Mouse (Mus musculus): ENCODE results near the gene Gpbar1.
"Not testable (repeated sequence)": the region's sequence is repeated elsewhere in the genome, so short reads cannot be mapped to it uniquely, and the experiment has no call there.

Gpbar1 gene

DNA sequence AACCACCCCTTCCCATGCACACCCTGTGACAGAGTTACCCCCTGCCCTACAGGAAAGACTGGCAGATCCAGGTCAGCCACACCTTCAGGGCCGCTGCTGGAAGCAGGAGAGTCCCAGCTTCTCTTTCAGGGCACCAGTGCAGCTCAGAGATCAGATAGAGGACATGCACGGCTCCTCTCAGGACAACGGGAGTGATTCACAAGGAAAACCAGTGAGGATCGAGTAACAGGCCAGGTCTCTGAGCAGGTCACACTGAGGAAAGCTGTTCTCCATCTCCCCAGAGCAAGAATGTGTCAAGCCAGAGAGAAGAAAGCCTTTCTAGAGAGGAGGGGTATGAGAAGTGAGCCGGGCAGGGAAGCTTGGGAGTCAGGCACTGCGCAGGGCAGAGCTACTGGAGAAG, 18.1 kb downstream of the Gpbar1 start:
- peak in 1 of 2 experiments; percentile 41 for DNase-seq

DNA sequence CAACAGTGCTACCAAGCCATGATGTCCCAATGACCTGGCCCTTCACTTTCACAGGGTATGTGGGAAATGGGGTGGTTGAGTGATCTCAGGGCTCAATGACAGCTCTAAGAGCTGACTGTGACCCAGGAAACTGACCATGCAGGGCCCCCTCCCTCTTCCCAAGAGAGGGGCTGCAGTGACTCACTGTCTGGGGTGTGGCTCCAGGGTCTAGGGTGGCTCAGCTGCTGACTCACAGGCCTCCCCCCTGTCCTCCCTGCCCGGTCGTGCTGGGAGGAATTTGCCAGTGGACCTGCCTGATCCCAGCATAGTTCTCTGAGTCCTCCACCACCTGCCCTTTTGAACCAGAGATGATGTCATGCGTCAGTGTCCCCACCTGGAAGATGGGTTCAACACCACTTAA, 18.9 kb downstream of the Gpbar1 start:
- DNase-seq: peak in 1 of 2 experiments; percentile 10

GRCm38 (mm10) chr1:74298157-74298750, 19.9 kb downstream of the Gpbar1 start:
- DNase-seq: no peak

DNA sequence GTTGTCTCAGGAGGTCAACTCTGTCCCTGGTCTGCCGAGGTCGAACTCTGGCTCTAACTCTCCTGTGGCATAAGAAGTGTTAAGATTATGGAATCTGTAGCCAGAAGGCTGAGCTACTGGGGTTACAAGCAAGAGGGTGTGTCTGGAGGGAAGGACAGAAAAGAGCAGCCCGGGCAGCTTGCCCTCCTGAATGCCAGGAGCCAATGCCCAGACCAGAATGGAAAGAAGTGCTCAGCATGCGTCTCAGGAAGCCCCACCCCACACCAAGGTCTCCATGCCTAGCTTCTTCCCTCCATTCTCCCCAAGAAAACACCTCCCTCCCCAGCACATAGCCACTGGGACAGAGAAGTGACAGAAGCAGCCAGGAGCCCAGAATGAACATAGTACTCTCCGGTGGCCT, 20.6 kb downstream of the Gpbar1 start:
- peak; percentile 63 to 75 for DNase-seq

GRCm38 (mm10) chr1:74300347-74301110, 22.2 kb downstream of the Gpbar1 start:
- no peak for DNase-seq

DNA sequence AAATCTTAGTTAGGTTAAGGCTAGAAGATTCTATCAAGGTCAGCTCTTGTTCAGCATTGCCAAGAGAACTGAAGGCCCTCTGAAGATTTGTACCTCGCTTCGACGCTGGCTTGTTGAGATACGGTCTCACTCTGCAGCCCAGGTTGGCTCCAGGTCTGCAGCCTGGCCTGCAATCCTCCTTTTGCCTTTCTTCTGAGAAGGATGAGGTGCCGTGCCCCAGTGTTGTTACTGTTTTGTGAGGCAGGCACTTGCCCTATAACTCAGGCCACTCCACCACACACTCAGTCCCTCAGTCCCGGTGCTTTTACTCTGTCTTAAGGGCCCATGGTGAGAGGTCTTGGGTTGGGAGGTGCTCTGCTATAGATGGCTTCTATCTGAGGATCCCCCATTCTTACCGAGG, 23.9 kb downstream of the Gpbar1 start:
- no peak for DNase-seq

DNA sequence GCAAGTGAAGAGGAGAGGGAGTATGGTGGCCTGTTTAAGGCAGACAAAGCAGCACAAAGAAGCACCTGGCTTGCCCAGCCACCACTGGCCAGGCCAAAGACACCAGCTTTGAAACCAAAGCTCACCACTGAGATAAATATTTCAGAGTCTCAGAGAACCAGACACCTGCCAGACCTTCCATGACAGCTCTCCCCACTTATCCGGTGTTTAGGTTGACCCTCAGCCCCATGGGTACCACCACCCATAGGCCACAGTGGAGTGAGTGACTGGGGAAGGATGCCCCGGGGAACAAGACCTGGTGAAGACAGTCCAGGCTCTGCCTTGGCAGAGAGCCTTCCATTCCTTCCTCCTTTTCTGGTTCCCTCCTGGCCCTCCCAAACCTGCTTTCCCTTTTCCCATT, 24.5 kb downstream of the Gpbar1 start:
- no peak for DNase-seq

DNA sequence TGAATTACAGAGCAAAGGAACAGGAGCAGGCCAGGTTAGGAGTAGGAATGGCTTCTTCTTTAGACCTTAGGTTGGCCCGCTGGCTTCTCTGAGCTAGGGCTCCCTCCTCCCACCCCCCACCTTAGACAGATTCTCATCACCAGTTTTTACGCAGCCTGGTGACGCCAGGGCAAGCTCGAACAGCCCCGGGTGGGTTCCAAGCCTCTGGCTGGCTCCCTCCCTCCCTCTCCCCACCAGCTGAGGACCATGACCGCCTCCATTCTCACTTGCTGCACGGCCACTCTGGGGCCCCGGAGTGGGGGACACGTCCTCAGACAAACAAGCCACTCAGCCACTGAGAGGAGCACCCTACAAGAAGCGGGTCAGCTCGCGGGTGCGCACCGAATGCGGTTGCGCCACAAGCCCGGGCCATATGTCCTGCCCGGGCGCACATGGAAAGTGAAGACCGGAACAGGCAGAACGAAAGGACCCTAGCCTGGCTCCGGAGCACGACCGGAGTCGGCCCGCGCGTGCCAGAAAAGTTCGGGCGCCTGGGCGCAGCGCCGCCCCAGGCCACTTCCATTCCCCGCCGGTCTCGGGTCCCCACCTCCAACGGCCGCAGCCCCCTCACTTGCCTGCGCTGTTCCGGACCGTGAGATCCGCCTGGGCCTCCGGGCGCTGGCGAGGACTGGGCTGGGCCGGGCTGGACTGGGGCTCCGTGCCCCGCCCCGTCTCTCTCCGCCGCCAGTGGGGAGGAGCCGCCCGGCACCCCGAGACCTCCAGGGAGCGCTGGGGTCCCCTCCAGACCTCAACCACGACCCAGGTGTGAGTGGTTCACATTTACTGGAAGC, 25.4 kb downstream of the Gpbar1 start:
- DNase-seq: peak; percentile 64 to 74

- DNase-seq: no peak
These were observed 26.0 kb downstream of the Gpbar1 start for GRCm38 (mm10) chr1:74304339-74304790.

GRCm38 (mm10) chr1:74304946-74305345, 26.6 kb downstream of the Gpbar1 start:
- no peak for DNase-seq

- DNase-seq: no peak
These were observed 27.2 kb downstream of the Gpbar1 start, which contains the start of gene Tmbim1 for GRCm38 (mm10) chr1:74305522-74305921. Gene Tmbim1, minus strand, starts transcription at chr1:74305622.

DNA sequence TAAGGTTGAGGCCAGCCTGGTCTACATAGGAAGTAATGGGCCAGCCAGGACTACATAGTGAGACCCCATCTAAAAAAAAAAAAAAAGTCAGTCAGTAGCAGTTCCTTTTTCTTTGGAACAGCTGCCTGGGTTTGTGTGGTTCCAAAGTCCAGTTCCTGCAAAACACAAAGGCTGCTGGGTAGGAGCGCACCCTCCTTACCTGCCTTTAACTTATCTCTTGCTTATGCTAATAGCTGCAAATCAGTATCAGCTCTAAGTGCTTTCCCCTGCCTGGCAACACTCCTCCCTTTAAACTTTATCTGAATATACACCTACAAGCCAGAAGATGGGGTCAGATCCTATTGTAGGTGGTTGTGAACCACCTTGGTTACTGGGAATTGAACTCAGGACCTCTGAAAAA, 28.8 kb downstream of the Gpbar1 start:
- no peak for DNase-seq

DNA sequence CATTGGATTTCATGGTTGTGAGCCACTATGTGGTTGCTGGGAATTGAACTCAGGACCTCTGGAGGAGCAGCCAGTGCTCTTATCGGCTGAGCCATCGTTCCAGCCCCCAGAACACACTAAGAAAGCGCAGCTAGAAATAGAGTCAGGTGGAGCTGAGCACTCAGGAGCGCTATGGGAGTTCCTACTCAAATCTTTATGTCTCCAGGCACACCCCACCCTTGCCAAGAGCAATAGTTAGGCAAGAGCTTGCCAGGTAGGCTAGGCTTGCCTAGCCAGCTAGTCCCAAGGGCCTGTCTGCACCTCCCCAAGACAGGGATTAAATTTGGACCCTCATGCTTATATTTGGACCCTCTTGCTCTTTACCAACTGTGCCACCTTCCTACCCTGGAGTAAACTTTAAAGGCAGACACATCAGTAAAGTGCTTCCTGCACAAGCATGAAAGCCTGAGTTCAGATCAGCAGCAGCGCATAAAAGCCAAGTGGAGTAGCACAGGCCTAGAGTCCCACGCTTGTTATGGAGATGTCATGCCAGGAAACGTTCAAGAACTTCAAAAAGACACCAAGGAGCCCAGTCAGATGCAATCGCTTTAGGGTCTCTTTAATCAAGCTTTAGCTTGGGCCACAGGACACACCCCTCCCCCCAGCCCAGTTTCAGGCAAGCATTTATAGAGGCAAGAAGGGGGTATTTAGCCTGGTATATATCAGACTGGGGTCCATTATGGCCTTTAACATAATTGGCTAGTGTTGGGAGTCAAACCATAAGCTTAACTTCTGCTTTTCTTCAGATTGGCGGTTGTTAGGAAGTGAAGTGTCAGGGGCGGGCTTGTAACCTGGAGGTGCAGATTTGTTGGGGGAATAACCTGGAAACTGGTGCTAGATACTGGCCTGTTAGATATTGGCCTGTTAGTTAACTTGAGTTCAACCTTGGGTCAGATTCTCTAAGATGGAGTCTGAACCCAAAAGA, 29.9 kb downstream of the Gpbar1 start:
- no peak for DNase-seq

- DNase-seq: no peak
These were observed 31.4 kb downstream of the Gpbar1 start for GRCm38 (mm10) chr1:74309767-74310166.

DNA sequence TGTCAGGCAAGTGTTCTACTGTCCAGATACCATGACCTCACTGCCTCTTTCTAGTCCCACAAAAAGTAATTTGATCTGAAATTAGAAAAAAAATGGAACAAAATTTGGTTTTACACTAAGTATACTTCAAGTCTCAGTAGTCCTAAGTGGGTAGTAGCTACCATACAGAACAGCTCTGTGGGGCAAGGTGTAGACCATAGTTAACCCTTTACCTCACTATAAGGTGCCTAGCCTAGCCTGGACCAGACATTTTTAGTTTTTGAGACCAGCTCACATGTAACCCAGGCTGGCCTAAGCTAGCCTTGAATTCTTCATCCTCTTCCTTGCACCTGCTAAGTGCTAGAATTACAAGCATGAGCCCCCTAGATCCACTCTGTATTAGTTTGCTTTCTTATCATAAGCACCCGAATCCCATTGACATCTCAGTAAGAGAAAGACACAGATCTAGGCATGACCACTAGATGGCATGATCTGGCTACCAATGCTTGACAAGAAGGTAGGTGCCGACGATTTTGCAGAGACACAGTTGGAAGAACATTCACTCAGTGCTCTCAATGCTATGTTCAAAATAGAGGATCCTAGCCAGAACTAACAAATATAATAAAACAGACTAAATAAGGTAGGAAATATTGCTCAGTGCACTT, 34.8 kb downstream of the Gpbar1 start:
- DNase-seq: peak in 1 of 2 experiments; percentile 77

DNA sequence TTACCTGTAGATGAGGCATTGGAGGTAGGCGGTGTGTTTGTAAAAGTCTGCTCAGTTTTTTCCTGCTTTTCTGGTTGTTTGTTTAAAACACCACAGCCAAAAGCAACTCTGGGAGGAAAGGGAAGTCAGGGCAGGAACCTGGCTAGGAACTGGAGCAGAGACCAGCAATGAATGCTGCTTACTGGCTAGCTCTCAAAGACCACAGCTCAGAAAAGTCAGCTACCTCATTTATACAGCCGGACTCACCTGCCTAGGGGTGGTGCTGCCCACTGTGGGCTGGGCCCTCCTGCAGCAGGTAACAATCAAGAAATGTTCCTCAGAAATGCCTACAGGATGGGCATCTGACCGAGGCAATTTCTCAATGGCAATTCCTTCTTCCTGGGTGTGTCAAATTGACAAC, 36.4 kb downstream of the Gpbar1 start:
- DNase-seq: no peak

DNA sequence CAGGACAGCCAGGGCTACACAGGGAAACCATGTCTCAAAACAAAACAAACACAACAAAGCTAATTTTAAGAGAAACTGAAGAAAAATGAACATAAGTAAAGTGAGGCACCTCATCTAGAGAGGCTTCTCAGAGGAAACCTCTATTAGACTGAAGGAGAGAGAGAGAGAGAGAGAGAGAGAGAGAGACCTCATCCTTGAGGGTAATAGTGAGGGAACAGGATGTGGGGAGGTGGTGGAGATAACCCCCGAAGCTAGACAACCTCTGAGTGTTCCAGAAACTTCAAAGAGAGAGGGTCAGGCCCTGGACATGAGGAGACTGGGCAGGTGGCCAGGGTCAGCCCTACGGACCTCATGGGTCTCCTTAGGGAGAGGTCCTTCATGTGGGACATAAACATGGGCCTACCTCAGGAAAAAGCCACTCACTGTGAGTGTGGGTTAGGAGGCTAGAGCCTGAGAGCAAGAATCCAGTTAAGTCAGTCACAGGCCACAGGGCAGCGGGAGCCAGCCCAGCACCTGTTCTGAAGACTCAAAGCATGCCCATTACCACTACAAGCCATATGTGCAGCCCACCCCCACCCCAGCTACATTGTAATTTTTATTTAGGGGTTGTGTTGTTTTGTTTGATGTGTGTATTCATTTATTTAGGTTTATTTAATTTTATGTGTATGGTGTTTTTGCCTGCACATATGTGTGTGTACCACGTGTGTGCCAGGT, 37.9 kb downstream of the Gpbar1 start:
- DNase-seq: no peak

DNA sequence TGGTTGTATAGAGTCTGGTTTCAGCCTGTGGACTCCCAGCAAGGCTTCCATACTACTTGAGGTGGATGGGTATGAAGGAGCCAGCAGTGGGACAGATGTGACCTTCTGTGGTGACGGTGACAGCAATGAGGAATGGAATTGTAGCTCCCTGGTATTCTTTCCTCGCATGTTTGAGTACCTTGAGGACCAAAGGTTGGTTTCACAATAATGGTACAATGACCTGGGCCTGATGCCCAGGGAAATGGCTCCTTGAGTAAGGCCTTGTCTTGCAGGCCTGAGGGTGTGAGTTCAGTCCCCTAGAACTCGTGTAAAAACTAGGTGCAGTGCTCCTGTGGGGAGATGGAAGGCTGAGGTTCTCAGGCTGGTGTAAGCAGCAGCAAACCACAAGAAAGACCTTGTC, 40.4 kb downstream of the Gpbar1 start:
- DNase-seq: no peak

GRCm38 (mm10) chr1:74321396-74321795, 43.0 kb downstream of the Gpbar1 start:
- no peak for DNase-seq

DNA sequence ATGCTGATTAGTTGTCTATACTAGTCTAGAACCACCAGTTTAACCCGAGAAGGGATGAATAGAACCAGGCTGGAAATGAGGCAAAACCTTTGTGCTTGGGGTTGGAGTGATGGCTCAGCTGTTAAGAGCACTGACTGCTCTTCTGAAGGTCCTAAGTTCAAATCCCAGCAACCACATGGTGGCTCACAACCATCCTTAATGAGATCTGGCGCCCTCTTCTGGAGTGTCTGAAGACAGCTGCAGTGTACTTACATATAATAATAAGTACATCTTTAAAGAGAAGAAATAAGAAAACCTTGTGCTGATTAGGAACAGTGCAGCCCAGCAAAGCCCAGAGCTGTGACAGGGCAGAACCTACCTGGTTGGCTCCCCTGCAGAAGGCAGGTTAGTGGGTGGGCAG, 48.6 kb downstream of the Gpbar1 start:
- DNase-seq: not testable (repeated sequence)
